16 mouse cellular contexts compared by ENCODE assay signal in the genomic region with DNA sequence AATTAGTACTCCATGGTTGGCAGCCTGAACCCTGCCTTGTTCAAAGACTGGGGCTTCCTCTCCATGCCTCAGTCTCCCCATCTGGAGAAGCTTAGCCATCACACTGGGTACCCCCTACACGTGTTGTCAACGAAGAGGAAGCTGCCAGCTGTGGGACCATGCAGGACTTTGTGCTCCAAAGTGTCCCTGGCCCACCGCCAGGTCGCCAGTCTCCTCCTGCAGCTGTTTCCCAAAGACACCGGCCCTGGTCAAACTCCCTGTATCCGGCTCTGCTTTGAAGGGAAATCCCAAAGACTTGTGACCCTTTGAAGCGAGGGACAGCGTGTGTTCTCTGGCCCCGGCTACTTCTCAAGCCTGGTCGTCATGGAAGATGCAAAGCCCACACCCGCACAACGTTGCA. TPM values are rescaled to one million over a fixed set of nuclear protein-coding genes. Genes with fewer than 3 reads are reported as not detected.
DNase-seq lines count a peak whose midpoint lies in the region; ATAC-seq and TF ChIP-seq lines count a peak whose summit lies in the region.
"Had no signal": no experiment of that assay in that cellular context is flagged by ENCODE, and none has a peak within 500 bp of the region (broad histone marks: within the 10 kb centered on the region; RNA-seq: fewer than 3 reads in every experiment).

No protein-coding gene starts in this region.

- TF ChIP-seq CTCF in midbrain, postnatal 0 days (IDR thresholded peaks at IDR 0.05) = no peak

- H3K4me1 ChIP-seq in midbrain, embryonic 12.5 days = peaks cover 82% of the 10 kb centered on the region
- H3K4me1 ChIP-seq in midbrain, postnatal 0 days (ENCODE audit: insufficient read depth, low read length) = no peaks in the 10 kb centered on the region
- H3K4me1 ChIP-seq: limb, embryonic 13.5 days had no signal

- H3K9ac ChIP-seq in midbrain, embryonic 12.5 days (replicated peaks) = no peak overlapping the region
- no peak overlapping the region for H3K9ac ChIP-seq in midbrain, postnatal 0 days (replicated peaks; ENCODE audit: low read length, poor library complexity, severe bottlenecking)
- H3K9ac ChIP-seq: heart, embryonic 13.5 days; hindbrain, embryonic 13.5 days; limb, embryonic 13.5 days; liver, postnatal 0 days had no signal

- 51% methylated on average over 12 of the region's 12 CpGs for WGBS in midbrain, embryonic 12.5 days
- WGBS in midbrain, postnatal 0 days = 39% methylated on average over 12 of the region's 12 CpGs

- H3K4me3 ChIP-seq in midbrain, embryonic 12.5 days = no peak overlapping the region
- H3K4me3 ChIP-seq in midbrain, postnatal 0 days (ENCODE audit: low read depth, low read length) = no peak overlapping the region
- H3K4me3 ChIP-seq: heart, embryonic 13.5 days; hindbrain, embryonic 13.5 days; left cerebral cortex, adult 2 months; limb, embryonic 13.5 days had no signal

- no peak for ATAC-seq in midbrain, embryonic 12.5 days (ENCODE audit: low FRiP score, low read depth)
- ATAC-seq in midbrain, postnatal 0 days (ENCODE audit: low FRiP score) = no peak
- ATAC-seq: liver, postnatal 0 days had no signal

- no peak overlapping the region for H3K4me2 ChIP-seq in midbrain, embryonic 12.5 days (replicated peaks)
- H3K4me2 ChIP-seq in midbrain, postnatal 0 days (ENCODE audit: low read depth, low read length, poor library complexity, severe bottlenecking) = no peak overlapping the region
- H3K4me2 ChIP-seq: heart, embryonic 13.5 days; hindbrain, embryonic 13.5 days; limb, embryonic 13.5 days had no signal

- 0 out of 2 replicates have a peak overlapping the region, but pooled peaks have one; percentile 7 for H3K27ac ChIP-seq in midbrain, embryonic 12.5 days (replicated peaks)
- no peak overlapping the region for H3K27ac ChIP-seq in midbrain, postnatal 0 days (ENCODE audit: low read depth, low read length)
- H3K27ac ChIP-seq: heart, embryonic 13.5 days; hindbrain, embryonic 13.5 days; left cerebral cortex, adult 2 months; limb, embryonic 13.5 days had no signal

- 0 out of 2 replicates have a peak, but pooled peaks cover 13% of the 10 kb centered on the region for H3K27me3 ChIP-seq in midbrain, embryonic 12.5 days
- H3K27me3 ChIP-seq in midbrain, postnatal 0 days (ENCODE audit: insufficient read depth, low read length) = no peaks in the 10 kb centered on the region
- H3K27me3 ChIP-seq: hindbrain, embryonic 13.5 days had no signal

- DNase-seq in adrenal gland, postnatal 25 days = peak; percentile 38
- DNase-seq in adrenal gland, adult 2 months = no peak
- peak; percentile 21 for DNase-seq in kidney, adult 18-20 months
- no peak for DNase-seq in kidney, adult 11 months
- no peak for DNase-seq in midbrain, postnatal 0 days (ENCODE audit: low spot score)
- peak; percentile 15 for DNase-seq in lung, postnatal 25 days (ENCODE audit: low spot score)
- DNase-seq in layer of hippocampus, adult 9-10 months (ENCODE audit: low spot score) = no peak
- DNase-seq: cerebellum, adult 18-20 months; gastrocnemius, postnatal 36 days; liver, postnatal 0 days; thymus, postnatal 4 days had no signal

- H3K36me3 ChIP-seq in midbrain, embryonic 12.5 days = no peaks in the 10 kb centered on the region
- H3K36me3 ChIP-seq in midbrain, postnatal 0 days (ENCODE audit: insufficient read depth, low read length) = no peaks in the 10 kb centered on the region
- H3K36me3 ChIP-seq: heart, embryonic 13.5 days; hindbrain, embryonic 13.5 days; limb, embryonic 13.5 days had no signal

- no peaks in the 10 kb centered on the region for H3K9me3 ChIP-seq in midbrain, embryonic 12.5 days
- no peaks in the 10 kb centered on the region for H3K9me3 ChIP-seq in midbrain, postnatal 0 days (ENCODE audit: low read length)
- H3K9me3 ChIP-seq: heart, embryonic 13.5 days; hindbrain, embryonic 13.5 days; limb, embryonic 13.5 days had no signal

RNA-seq across cellular contexts. Expression of a gene that starts 23.5 kb away (rescaled TPM):
- 1.9 and 3.2 TPM in 2 replicates for total RNA-seq in adrenal gland, postnatal 25 days (2021)
- total RNA-seq in adrenal gland, adult 2 months (2021) = 1 to 10 TPM; 4.5 to 6.9 TPM
- polyA plus RNA-seq in adrenal gland, adult 2 months (2012; rRNA removed) = 1.3 and 2.3 TPM in 2 replicates
- polyA plus RNA-seq in midbrain, embryonic 12.5 days (2016; fragmentation: Nextera tagmentation; extraction: Ambion mirVana) = 38.9 and 41.1 TPM in 2 replicates
- 115 and 145 TPM in 2 replicates for total RNA-seq in midbrain, postnatal 0 days (2014; rRNA removed)
- polyA plus RNA-seq in midbrain, postnatal 0 days (2015; fragmentation: Nextera tagmentation; extraction: Ambion mirVana) = 146 TPM in 2 replicates
- polyA plus RNA-seq: liver, postnatal 0 days had no signal

Comparison
In these comparisons a context has a peak if more than half of its experiments do, and no peak if none do; other contexts are left out.
1. DNase-seq: peak in adrenal gland, postnatal 25 days (single experiment), kidney, adult 18-20 months (single experiment) and lung, postnatal 25 days (single experiment); none in adrenal gland, adult 2 months (single experiment), kidney, adult 11 months (single experiment), midbrain, postnatal 0 days (single experiment) and layer of hippocampus, adult 9-10 months (single experiment).
2. RNA of a gene that starts 23.5 kb away (total RNA-seq): 115 to 145 TPM in midbrain, postnatal 0 days; 4.5 to 6.9 TPM in adrenal gland, adult 2 months and 1.9 to 3.2 TPM in adrenal gland, postnatal 25 days; every median in the first group is over 10 times any median in the second.